Mouse (Mus musculus) myocyte (in vitro differentiated cells): ENCODE measurements around the gene Zfp382. TPM values are rescaled to one million over a fixed set of nuclear protein-coding genes. Genes with fewer than 3 reads are reported as not detected.

Source experiments
- H3K27me3 ChIP-seq: one replicate; pipeline ENCODE4 v1.6.1; 2011; ENCODE audit not compliant: control insufficient read depth, insufficient read depth, insufficient read length
- H3K36me3 ChIP-seq: one replicate; pipeline ENCODE4 v1.6.1; 2011; ENCODE audit not compliant: control insufficient read depth, insufficient read depth
- H3K4me2 ChIP-seq: one replicate; pipeline ENCODE4 v1.6.1; 2011; ENCODE audit warnings: low read depth, control low read depth
- H3K4me3 ChIP-seq: one replicate; pipeline ENCODE4 v1.5.1; 2011; ENCODE audit warnings: mild to moderate bottlenecking, control low read depth, moderate library complexity
- H3K79me2 ChIP-seq: one replicate; pipeline ENCODE4 v1.6.1; 2011; ENCODE audit not compliant: control insufficient read depth, insufficient read depth
- H3ac ChIP-seq: one replicate; pipeline ENCODE4 v1.6.1; 2011; ENCODE audit not compliant: control insufficient read depth, insufficient read length
- CEBPB ChIP-seq: IDR thresholded peaks from 2 replicates; pipeline ENCODE4 v1.6.1; 2011; ENCODE audit warnings: mild to moderate bottlenecking, moderate library complexity; ENCODE audit not compliant: poor library complexity, insufficient read depth, severe bottlenecking
- E2F4 ChIP-seq: IDR thresholded peaks from one replicate; pipeline ENCODE4 v1.6.1; 2011; ENCODE audit warnings: mild to moderate bottlenecking, control low read depth, moderate library complexity; ENCODE audit not compliant: insufficient read depth
- MAX ChIP-seq: IDR thresholded peaks from one replicate; pipeline ENCODE4 v1.6.1; 2011; ENCODE audit warnings: low read depth, mild to moderate bottlenecking, control low read depth
- MYOD1 ChIP-seq, 3 experiments: IDR thresholded peaks; one replicate each; pipeline ENCODE4 v1.6.1; 2011; ENCODE audit warnings: control low read depth in 2 of 3, low read depth in 2 of 3, mild to moderate bottlenecking in 2 of 3, moderate library complexity in 1 of 3; ENCODE audit not compliant: insufficient read length in 2 of 3, control insufficient read depth in 1 of 3
- MYOG ChIP-seq, 3 experiments: IDR thresholded peaks; one replicate each; pipeline ENCODE4 v1.6.1; 2011; ENCODE audit warnings: control low read depth in 2 of 3, low read depth in 2 of 3, mild to moderate bottlenecking in 2 of 3; ENCODE audit not compliant: insufficient read length in 2 of 3, control insufficient read depth in 1 of 3, insufficient read depth in 1 of 3
- POLR2A ChIP-seq: IDR thresholded peaks from one replicate; pipeline ENCODE4 v1.6.1; 2011; ENCODE audit warnings: low read depth, mild to moderate bottlenecking, control low read depth, moderate library complexity; ENCODE audit not compliant: insufficient read length
- POLR2AphosphoS2 ChIP-seq: IDR thresholded peaks from one replicate; pipeline ENCODE4 v1.6.1; 2011; ENCODE audit warnings: low read depth, control low read depth; ENCODE audit not compliant: insufficient read length
- REST ChIP-seq: IDR thresholded peaks from one replicate; pipeline ENCODE4 v1.6.1; 2011; ENCODE audit warnings: mild to moderate bottlenecking, control low read depth, moderate library complexity; ENCODE audit not compliant: insufficient read depth, insufficient read length
- SRF ChIP-seq: IDR thresholded peaks from one replicate; pipeline ENCODE4 v1.6.1; 2011; ENCODE audit warnings: low read depth; ENCODE audit not compliant: control insufficient read depth, insufficient read length
- TCF12 ChIP-seq: IDR thresholded peaks from one replicate; pipeline ENCODE4 v1.6.1; 2011; ENCODE audit warnings: mild to moderate bottlenecking, control low read depth; ENCODE audit not compliant: poor library complexity, insufficient read depth, severe bottlenecking
- TCF3 ChIP-seq: IDR thresholded peaks from one replicate; pipeline ENCODE4 v1.6.1; 2011; ENCODE audit warnings: low read depth, control low read depth; ENCODE audit not compliant: insufficient read length
- USF1 ChIP-seq: IDR thresholded peaks from one replicate; pipeline ENCODE4 v1.6.1; 2011; ENCODE audit warnings: low read depth, mild to moderate bottlenecking, control low read depth, moderate library complexity
- polyA plus RNA-seq: library from polyadenylated mRNA; unstranded; fragments of >200 nt; fragmentation: generic; extraction: Trizol; gene quantifications from one replicate; pipeline ENCODE4 v1.2.1, GENCODE M21; 2012; ENCODE audit warnings: missing spikeins

Gene Zfp382
- polyA plus RNA-seq, 1 experiment: 1.1 TPM

GRCm38 (mm10) chr7:30147011-30147410 lies 25.3 kb downstream of the Zfp382 start:
- no peaks in the 10 kb centered on the region for H3K36me3 ChIP-seq
- TF ChIP-seq CEBPB (no peak), SRF (no peak), MYOG (IDR thresholded peaks at IDR 0.05; ENCODE audit: control insufficient read depth in 1 of 3, insufficient read depth in 1 of 3, insufficient read length in 2 of 3, low read depth in 2 of 3) (no peak), TCF12 (no peak), POLR2AphosphoS2 (no peak), USF1 (no peak), POLR2A (no peak), MYOD1 (IDR thresholded peaks at IDR 0.05; ENCODE audit: control insufficient read depth in 1 of 3, insufficient read length in 2 of 3, low read depth in 2 of 3) (no peak), TCF3 (no peak), E2F4 (no peak), MAX (no peak), REST (no peak)

GRCm38 (mm10) chr7:30154040-30154439 lies 32.3 kb downstream of the Zfp382 start:
- Histone ChIP-seq H3ac (no peak overlapping the region), H3K36me3 (peaks cover 14% of the 10 kb centered on the region), H3K79me2 (no peaks in the 10 kb centered on the region), H3K27me3 (no peaks in the 10 kb centered on the region), H3K4me2 (no peak overlapping the region), H3K4me3 (no peak overlapping the region)
- TF ChIP-seq SRF (no peak), REST (no peak), MAX (no peak), TCF3 (no peak), E2F4 (no peak), POLR2AphosphoS2 (no peak), MYOG (IDR thresholded peaks at IDR 0.05; ENCODE audit: control insufficient read depth in 1 of 3, insufficient read depth in 1 of 3, insufficient read length in 2 of 3, low read depth in 2 of 3) (no peak), MYOD1 (IDR thresholded peaks at IDR 0.05; ENCODE audit: control insufficient read depth in 1 of 3, insufficient read length in 2 of 3, low read depth in 2 of 3) (no peak), POLR2A (no peak), TCF12 (no peak), CEBPB (no peak)

More at GRCm38 (mm10) chr7:30147011-30147410, 25.3 kb downstream of the Zfp382 start:
- H3K79me2 ChIP-seq: no peaks in the 10 kb centered on the region
- H3K4me3 ChIP-seq: no peak overlapping the region
- H3ac ChIP-seq: no peak overlapping the region
- H3K27me3 ChIP-seq: no peaks in the 10 kb centered on the region
- no peak overlapping the region for H3K4me2 ChIP-seq

- Histone ChIP-seq H3K27me3 (no peaks in the 10 kb centered on the region), H3K79me2 (peaks cover 5% of the 10 kb centered on the region), H3K4me2 (no peak overlapping the region), H3K36me3 (peaks cover 26% of the 10 kb centered on the region), H3K4me3 (no peak overlapping the region), H3ac (no peak overlapping the region)
- no peak for TF ChIP-seq REST
- no peak for TF ChIP-seq MAX
- TF ChIP-seq CEBPB: no peak
- no peak for TF ChIP-seq SRF
- TF ChIP-seq E2F4: no peak
- no peak for TF ChIP-seq TCF3
- TF ChIP-seq MYOG (IDR thresholded peaks at IDR 0.05; ENCODE audit: control insufficient read depth in 1 of 3, insufficient read depth in 1 of 3, insufficient read length in 2 of 3, low read depth in 2 of 3): no peak
- TF ChIP-seq POLR2A: no peak
Measured at GRCm38 (mm10) chr7:30155507-30155906, 33.8 kb downstream of the Zfp382 start.

GRCm38 (mm10) chr7:30163113-30163512 lies 41.4 kb downstream of the Zfp382 start:
- H3ac ChIP-seq: no peak overlapping the region
- no peaks in the 10 kb centered on the region for H3K27me3 ChIP-seq
- H3K79me2 ChIP-seq: peaks cover 67% of the 10 kb centered on the region
- H3K4me3 ChIP-seq: no peak overlapping the region
- TF ChIP-seq POLR2A: no peak
- TF ChIP-seq CEBPB: no peak
- TF ChIP-seq USF1: no peak
- no peak for TF ChIP-seq POLR2AphosphoS2
- no peak for TF ChIP-seq REST
- no peak for TF ChIP-seq MAX
- no peak for TF ChIP-seq TCF12
- TF ChIP-seq MYOG (IDR thresholded peaks at IDR 0.05; ENCODE audit: control insufficient read depth in 1 of 3, insufficient read depth in 1 of 3, insufficient read length in 2 of 3, low read depth in 2 of 3): no peak
- TF ChIP-seq SRF: no peak
- no peak for TF ChIP-seq MYOD1 (IDR thresholded peaks at IDR 0.05; ENCODE audit: control insufficient read depth in 1 of 3, insufficient read length in 2 of 3, low read depth in 2 of 3)
- no peak for TF ChIP-seq TCF3
- no peak for TF ChIP-seq E2F4
- no peak overlapping the region for H3K4me2 ChIP-seq
- H3K36me3 ChIP-seq: peaks cover 67% of the 10 kb centered on the region
